Mouse (Mus musculus): Measurements from ENCODE around the gene Slc24a5. TPM values are rescaled to one million over a fixed set of nuclear protein-coding genes. Genes with fewer than 3 reads are reported as not detected.
A peak's percentile ranks its signal among the peaks of the same experiment; 100 is the strongest.

Gene Slc24a5
- total RNA-seq, 2 experiments from 2014 or later, result 0.45 TPM; not detected in 1

DNA sequence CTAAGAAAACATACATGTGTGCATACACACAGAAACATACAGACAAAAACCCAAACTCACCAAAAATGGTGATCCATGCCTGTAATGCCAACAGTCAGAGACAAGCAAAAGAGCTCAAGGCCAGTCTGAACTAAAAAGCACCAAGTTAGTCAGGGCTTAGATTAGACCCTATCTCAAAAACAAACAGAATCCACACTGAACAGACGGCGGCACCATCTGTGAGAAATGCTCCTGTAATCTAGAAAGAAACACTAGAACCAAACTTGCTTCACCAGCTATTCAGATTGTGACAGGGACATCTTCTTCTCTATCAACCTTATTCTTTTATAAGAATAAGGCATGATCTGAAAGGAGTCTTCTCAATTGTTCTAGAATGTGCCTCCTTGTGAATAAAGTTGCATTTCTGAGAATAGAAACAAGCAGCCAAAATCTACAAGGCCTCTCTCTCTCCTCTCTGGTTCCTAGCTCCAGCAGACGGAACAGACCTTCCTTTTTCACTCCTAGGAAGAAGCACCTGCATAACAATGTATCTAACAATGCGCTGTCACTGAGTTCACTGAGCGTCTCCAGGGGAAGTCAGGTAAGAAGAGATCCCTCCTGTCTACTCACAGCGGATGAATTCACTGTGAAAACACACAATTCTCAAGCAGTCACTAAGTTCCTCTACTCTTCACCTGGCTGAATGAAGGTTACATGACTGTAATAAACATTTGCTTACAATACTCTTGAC is 51.6 kb downstream of the Slc24a5 start:
- no peak for DNase-seq

DNA sequence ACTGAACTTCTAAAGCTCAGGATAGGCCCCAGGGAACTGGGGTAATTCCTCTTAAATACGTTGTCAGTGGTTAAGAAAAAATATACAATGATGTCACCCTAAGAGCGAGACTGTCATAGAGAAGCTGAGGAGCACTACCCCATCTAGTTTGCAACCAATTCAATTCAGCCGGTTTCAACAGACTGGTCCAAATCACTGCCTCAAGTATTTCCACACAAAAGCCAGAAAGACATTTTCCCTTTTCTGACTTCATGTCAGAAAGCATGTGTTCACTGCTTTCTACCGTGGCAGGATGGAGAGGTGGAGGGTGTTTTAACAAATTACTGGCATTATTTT is 54.3 kb downstream of the Slc24a5 start:
- DNase-seq, result no peak

DNA sequence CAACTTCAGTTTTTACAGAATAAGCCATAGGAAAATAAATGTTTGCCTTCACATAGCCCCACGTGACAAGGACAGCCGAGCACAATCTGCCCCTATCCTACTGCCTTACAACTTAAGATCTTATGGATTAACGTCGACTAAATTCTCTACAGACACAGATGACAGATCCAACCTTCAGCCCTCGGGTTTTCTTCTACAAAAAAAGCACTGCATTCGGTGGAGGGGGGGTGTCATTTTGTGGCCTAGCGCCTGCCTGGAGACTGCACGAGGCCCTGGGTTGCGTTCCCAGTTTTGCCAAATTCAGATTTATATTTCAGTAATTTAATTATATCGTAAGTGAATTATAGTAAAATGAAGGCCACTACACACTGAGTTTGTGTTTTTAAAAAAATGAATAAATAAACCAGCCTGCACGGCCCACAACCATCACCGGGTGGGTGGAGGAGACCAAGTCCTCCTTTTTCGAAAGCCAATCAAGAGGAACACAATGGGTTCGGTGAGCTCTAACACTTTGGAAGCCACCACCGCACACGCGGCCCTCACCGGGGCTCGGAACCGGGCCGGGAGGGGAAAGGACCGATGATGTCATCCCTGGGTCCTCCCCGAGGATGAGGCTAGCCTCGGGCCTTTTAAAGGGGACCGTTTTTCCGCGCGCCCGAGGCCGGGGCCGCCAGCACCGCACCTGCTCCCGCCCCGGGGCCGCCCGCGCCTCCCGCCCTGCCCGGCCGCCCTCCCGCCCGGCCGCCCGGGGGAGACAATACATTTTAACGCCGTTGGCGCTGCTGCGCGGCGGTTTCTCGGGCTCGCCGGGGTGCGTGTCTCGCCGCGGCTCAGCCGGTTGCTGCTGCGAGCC is 54.9 kb downstream of the Slc24a5 start:
- DNase-seq, result peak; percentile 71

- DNase-seq, result peak; percentile 91
Measured at GRCm38 (mm10) chr2:125123477-125123852, 55.5 kb downstream of the Slc24a5 start, which contains the start of gene Myef2. TSS of gene Myef2 (minus strand) at chr2:125123661.

DNA sequence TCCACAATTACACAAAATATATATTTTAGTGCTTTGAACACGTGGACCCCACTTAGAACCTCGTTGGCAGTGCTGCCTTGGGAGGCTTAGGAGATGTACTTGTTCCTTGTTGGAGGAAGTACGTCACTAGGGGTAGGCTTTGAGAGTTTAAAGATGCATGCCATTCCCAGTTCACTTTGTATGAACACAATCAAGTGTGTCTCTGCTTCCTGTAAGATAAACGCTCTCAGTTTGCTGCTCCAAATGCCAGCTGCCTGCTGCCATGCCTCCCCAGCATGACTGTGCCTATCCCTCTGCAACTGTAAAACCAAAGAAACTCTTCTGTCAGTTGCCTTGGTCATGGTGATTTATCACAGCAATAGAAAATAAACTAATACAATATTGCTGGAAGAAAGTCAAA is 57.9 kb downstream of the Slc24a5 start:
- DNase-seq, result no peak

DNA sequence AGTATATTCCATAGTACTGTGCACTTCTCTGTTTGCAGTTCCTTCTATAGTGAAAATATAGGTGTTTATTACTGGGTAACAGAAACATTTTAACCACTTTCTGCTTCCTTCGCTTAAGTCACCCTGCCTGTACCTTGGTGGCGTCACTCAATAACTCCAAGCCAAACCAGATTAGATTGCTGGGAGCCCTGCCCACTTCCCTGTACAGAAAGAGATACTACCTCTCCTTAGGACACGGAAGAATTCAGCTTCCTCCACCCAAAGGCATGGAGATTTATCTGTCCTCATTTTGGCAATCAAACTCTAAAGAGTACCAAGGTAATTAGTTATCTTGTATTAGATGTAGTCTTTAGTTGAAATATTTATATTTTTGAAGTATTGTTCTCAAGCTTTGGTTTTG is 58.9 kb downstream of the Slc24a5 start:
- no peak for DNase-seq

DNA sequence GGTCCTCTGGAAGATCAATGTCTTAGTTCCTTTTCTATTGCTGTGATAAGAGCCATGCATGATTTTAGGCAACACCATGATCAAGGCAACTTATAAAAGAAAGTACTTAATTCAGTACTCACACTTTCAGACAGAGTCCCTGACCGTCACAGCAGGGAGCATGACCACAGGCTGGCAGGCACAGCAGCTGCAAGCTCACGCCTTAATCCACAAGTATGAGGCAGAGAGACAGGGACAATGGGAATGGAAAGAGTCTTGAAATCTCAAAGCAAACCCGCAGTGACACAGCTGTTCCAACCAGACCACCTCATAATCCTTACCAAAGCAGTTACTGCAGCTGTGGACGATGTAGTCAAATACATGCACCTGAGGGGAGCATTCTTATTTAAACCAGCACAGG is 66.2 kb downstream of the Slc24a5 start:
- no peak for DNase-seq

DNA sequence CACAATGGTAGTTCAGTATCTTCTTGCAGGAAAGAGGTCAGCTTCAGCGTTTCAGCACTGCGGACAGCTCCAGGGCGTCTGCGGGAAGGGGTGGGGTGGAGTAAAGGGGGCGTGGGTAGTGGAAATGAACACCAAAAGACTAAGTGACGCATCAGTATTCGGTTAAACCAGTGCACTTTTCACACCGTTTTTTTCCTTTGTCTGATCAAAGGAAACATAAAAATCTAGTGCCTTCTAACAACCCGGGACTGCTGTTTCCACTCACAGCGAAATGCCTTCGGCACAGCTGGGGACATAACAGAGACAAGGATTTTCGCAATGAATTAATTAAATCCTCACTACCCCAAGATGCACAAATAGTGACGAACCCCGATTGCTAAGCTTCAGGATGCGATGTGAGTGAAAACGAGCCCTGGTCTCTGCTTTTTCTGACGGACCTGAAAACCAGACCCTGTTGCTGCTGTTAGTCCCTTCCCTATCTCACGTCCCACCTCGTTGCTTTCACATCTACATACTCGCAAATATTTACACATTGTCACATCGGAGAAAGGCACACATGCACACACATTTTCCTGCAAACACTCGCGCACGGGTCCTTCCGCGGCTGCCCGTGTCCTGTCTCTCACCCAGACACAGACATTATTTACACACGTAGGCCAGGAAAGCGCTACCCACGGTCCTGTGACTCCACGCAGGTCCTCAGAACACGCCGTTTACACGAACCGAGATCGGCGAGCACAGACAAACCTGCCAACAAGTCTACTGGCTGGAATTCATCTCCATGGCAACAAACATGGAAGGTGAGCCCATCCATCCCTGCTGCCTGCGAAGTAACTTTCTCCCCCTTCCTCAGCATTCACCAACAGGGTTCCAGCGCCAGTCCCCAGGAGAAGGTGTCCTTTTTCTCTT is 68.2 kb downstream of the Slc24a5 start, which contains the start of gene Ctxn2:
Ctxn2 (plus strand) TSS at position 790 of the 909 bp plus-strand sequence.
- peak; percentile 92 for DNase-seq

GRCm38 (mm10) chr2:125136846-125137245 is 68.9 kb downstream of the Slc24a5 start:
- DNase-seq, result no peak

Other genes with a start within 250 kb of the Slc24a5 start
- gene Myef2, start 55.5 kb downstream of the Slc24a5 start, total RNA-seq (2021), result 10 to 100 TPM; 31.9 to 34.8 TPM
- under 1 TPM in 1 of 2 experiments, not detected in 1; 0.39 TPM for gene Ctxn2, start 68.6 kb downstream of the Slc24a5 start, total RNA-seq (2021)
- not detected for gene Slc12a1, start 84.4 kb downstream of the Slc24a5 start, total RNA-seq (2021)
- gene Dut, start 179.1 kb downstream of the Slc24a5 start, total RNA-seq (2021), result 10 to 100 TPM; 40.3 to 53.8 TPM

All from adrenal gland, postnatal 10 days (tissue).